Mouse (Mus musculus) E14TG2a.4 (cell line): Measurements from ENCODE around the gene Maff.

ENCODE experiments used
- CTCF ChIP-seq: conservative IDR thresholded peaks from 2 replicates; pipeline ENCODE4 v1.5.1; 2014; ENCODE audit warnings: low read length
- POU5F1 ChIP-seq: IDR thresholded peaks from 2 replicates; pipeline ENCODE4 v1.6.1; 2014; ENCODE audit warnings: low read length, borderline replicate concordance

DNA sequence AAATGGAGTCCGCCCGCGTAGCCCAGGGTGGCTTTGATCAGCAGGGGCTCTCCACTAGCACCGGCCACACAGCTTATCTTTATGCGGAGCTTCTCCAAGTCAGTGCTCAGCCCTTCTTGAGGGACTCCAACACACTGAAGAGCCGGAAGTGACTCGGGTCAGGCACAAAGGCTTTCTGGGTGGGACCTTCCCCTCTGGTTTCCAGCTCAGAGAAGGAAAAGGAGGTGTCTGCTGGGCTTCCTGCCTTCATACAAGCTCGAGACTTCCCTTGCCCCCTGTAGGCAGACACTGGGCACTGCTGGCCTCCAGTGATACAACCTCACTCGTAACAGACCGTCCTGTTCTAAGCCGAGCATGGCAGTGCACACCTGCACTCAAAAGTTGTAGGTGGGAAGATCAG is 50.3 kb downstream of the Maff start:
- TF ChIP-seq CTCF (peak; percentile 76), POU5F1 (no peak)
